Mouse (Mus musculus): ENCODE measurements around the gene Tmem95. TPM values are rescaled to one million over a fixed set of nuclear protein-coding genes. Genes with fewer than 3 reads are reported as not detected.

Tmem95 gene
- polyA plus RNA-seq, 2 experiments, result not detected

- Histone ChIP-seq H3K9ac (replicated peaks) (peak overlapping the region; percentile 66; the same call in 1 of the 2 replicates), H3K4me1 (replicated peaks; ENCODE audit: control insufficient read depth in 2 of 2, insufficient read depth in 2 of 2, low read length in 1 of 2) (peaks cover 39 to 46% of the 10 kb centered on the region in 2 experiments), H3K4me3 (ENCODE audit: insufficient read depth in 1 of 2, low read depth in 2 of 2, low read length in 2 of 2) (peak overlapping the region in 1 of 2 experiments; percentile 37; a peak in 1 of 4 replicates), H3K27me3 (ENCODE audit: control insufficient read depth, insufficient read depth, low read length) (peaks cover 11% of the 10 kb centered on the region), H3K27ac (peak overlapping the region; percentile 99), H3K4me2 (ENCODE audit: low read depth) (peak overlapping the region; percentile 86), H3K36me3 (replicated peaks; ENCODE audit: control insufficient read depth, insufficient read depth, low read depth) (peaks cover 13% of the 10 kb centered on the region), H3K9me3 (ENCODE audit: control insufficient read depth, low read length) (no peaks in the 10 kb centered on the region)
- ATAC-seq (ENCODE audit: insufficient read depth) (peak; percentile 19; the same call in 1 of the 2 replicates), DNase-seq (ENCODE audit: low read depth in 3 of 3, low spot score in 3 of 3) (no peak)
- 20% methylated on average over 16 of the region's 16 CpGs for WGBS (ENCODE audit: insufficient replicate concordance)
- TF ChIP-seq CTCF (IDR thresholded peaks at IDR 0.05; ENCODE audit: low read depth) (peak; percentile 92), EP300 (IDR thresholded peaks at IDR 0.05; ENCODE audit: low read depth) (no peak)
These were observed 22.5 kb downstream of the Tmem95 start for GRCm38 (mm10) chr11:69855347-69855746.

- no peak for DNase-seq (ENCODE audit: low read depth in 3 of 3, low spot score in 3 of 3)
- peak overlapping the region; percentile 99 for H3K27ac ChIP-seq
- H3K27me3 ChIP-seq (ENCODE audit: control insufficient read depth, insufficient read depth, low read length), result peaks cover 11% of the 10 kb centered on the region
- H3K4me1 ChIP-seq (replicated peaks; ENCODE audit: control insufficient read depth in 2 of 2, insufficient read depth in 2 of 2, low read length in 1 of 2), result peaks cover 39 to 50% of the 10 kb centered on the region in 2 experiments
- WGBS (ENCODE audit: insufficient replicate concordance), result 52% methylated on average over 10 of the region's 10 CpGs
- TF ChIP-seq CTCF (IDR thresholded peaks at IDR 0.05; ENCODE audit: low read depth) (no peak), EP300 (IDR thresholded peaks at IDR 0.05; ENCODE audit: low read depth) (no peak)
- peak overlapping the region; percentile 86 for H3K4me2 ChIP-seq (ENCODE audit: low read depth)
- H3K9ac ChIP-seq (replicated peaks), result peak overlapping the region; percentile 66
- ATAC-seq (ENCODE audit: insufficient read depth), result no peak
- H3K4me3 ChIP-seq (ENCODE audit: insufficient read depth in 1 of 2, low read depth in 2 of 2, low read length in 2 of 2), result peak overlapping the region; percentile 0 to 37; a peak in 2 of 4 replicates
- no peaks in the 10 kb centered on the region for H3K9me3 ChIP-seq (ENCODE audit: control insufficient read depth, low read length)
- peaks cover 14% of the 10 kb centered on the region for H3K36me3 ChIP-seq (replicated peaks; ENCODE audit: control insufficient read depth, insufficient read depth, low read depth)
These were observed 23.1 kb downstream of the Tmem95 start for GRCm38 (mm10) chr11:69854680-69855079.

- Histone ChIP-seq H3K4me3 (ENCODE audit: insufficient read depth in 1 of 2, low read depth in 2 of 2, low read length in 2 of 2) (peak overlapping the region; percentile 46 to 47), H3K9me3 (ENCODE audit: control insufficient read depth, low read length) (no peaks in the 10 kb centered on the region), H3K27ac (peak overlapping the region; percentile 99), H3K4me2 (ENCODE audit: low read depth) (peak overlapping the region; percentile 86), H3K27me3 (ENCODE audit: control insufficient read depth, insufficient read depth, low read length) (peaks cover 7% of the 10 kb centered on the region), H3K36me3 (replicated peaks; ENCODE audit: control insufficient read depth, insufficient read depth, low read depth) (peaks cover 17% of the 10 kb centered on the region), H3K9ac (replicated peaks) (peak overlapping the region; percentile 71), H3K4me1 (replicated peaks; ENCODE audit: control insufficient read depth in 2 of 2, insufficient read depth in 2 of 2, low read length in 1 of 2) (peaks cover 39 to 51% of the 10 kb centered on the region in 2 experiments)
- TF ChIP-seq EP300 (IDR thresholded peaks at IDR 0.05; ENCODE audit: low read depth) (peak; percentile 97), CTCF (IDR thresholded peaks at IDR 0.05; ENCODE audit: low read depth) (no peak)
- ATAC-seq (ENCODE audit: insufficient read depth), result peak; percentile 96
- peak; percentile 98 for DNase-seq (ENCODE audit: low read depth in 3 of 3, low spot score in 3 of 3)
- 7% methylated on average over 7 of the region's 7 CpGs for WGBS (ENCODE audit: insufficient replicate concordance)
These were observed 23.8 kb downstream of the Tmem95 start for GRCm38 (mm10) chr11:69853994-69854393.

- Histone ChIP-seq H3K27me3 (ENCODE audit: control insufficient read depth, insufficient read depth, low read length) (no peaks in the 10 kb centered on the region), H3K9ac (replicated peaks) (no peak overlapping the region), H3K27ac (peak overlapping the region; percentile 5), H3K4me1 (replicated peaks; ENCODE audit: control insufficient read depth in 2 of 2, insufficient read depth in 2 of 2, low read length in 1 of 2) (peaks cover 57 to 68% of the 10 kb centered on the region in 2 experiments), H3K4me3 (ENCODE audit: insufficient read depth in 1 of 2, low read depth in 2 of 2, low read length in 2 of 2) (no peak overlapping the region), H3K36me3 (replicated peaks; ENCODE audit: control insufficient read depth, insufficient read depth, low read depth) (peaks cover 20% of the 10 kb centered on the region), H3K9me3 (ENCODE audit: control insufficient read depth, low read length) (no peaks in the 10 kb centered on the region), H3K4me2 (ENCODE audit: low read depth) (no peak overlapping the region)
- WGBS (ENCODE audit: insufficient replicate concordance), result 49% methylated on average over 8 of the region's 8 CpGs
- no peak for DNase-seq (ENCODE audit: low read depth in 3 of 3, low spot score in 3 of 3)
- no peak for ATAC-seq (ENCODE audit: insufficient read depth)
- no peak for TF ChIP-seq EP300 (IDR thresholded peaks at IDR 0.05; ENCODE audit: low read depth)
- no peak for TF ChIP-seq CTCF (IDR thresholded peaks at IDR 0.05; ENCODE audit: low read depth)
These were observed 27.1 kb downstream of the Tmem95 start for GRCm38 (mm10) chr11:69850754-69851153.

- H3K27ac ChIP-seq, result no peak overlapping the region
- 84% methylated on average over 15 of the region's 15 CpGs for WGBS (ENCODE audit: insufficient replicate concordance)
These were observed 27.9 kb downstream of the Tmem95 start for GRCm38 (mm10) chr11:69849884-69850283.

More at GRCm38 (mm10) chr11:69849884-69850283, 27.9 kb downstream of the Tmem95 start:
- ATAC-seq (ENCODE audit: insufficient read depth) (no peak), DNase-seq (ENCODE audit: low read depth in 3 of 3, low spot score in 3 of 3) (no peak)
- no peaks in the 10 kb centered on the region for H3K9me3 ChIP-seq (ENCODE audit: control insufficient read depth, low read length)
- H3K9ac ChIP-seq (replicated peaks), result no peak overlapping the region
- peaks cover 20% of the 10 kb centered on the region for H3K36me3 ChIP-seq (replicated peaks; ENCODE audit: control insufficient read depth, insufficient read depth, low read depth)
- H3K4me3 ChIP-seq (ENCODE audit: insufficient read depth in 1 of 2, low read depth in 2 of 2, low read length in 2 of 2), result no peak overlapping the region
- TF ChIP-seq EP300 (IDR thresholded peaks at IDR 0.05; ENCODE audit: low read depth), result no peak
- peaks cover 55 to 66% of the 10 kb centered on the region in 2 experiments for H3K4me1 ChIP-seq (replicated peaks; ENCODE audit: control insufficient read depth in 2 of 2, insufficient read depth in 2 of 2, low read length in 1 of 2)
- H3K27me3 ChIP-seq (ENCODE audit: control insufficient read depth, insufficient read depth, low read length), result no peaks in the 10 kb centered on the region
- H3K4me2 ChIP-seq (ENCODE audit: low read depth), result no peak overlapping the region

Measured in liver, embryonic 14.5 days (tissue).